In genomic region chr5:113290149-113290548, GRCm38 (mm10) we compare ENCODE assay signal across 22 mouse cellular contexts. TPM values are rescaled to one million over a fixed set of nuclear protein-coding genes. Genes with fewer than 3 reads are reported as not detected.
DNase-seq lines count a peak whose midpoint lies in the region; ATAC-seq and TF ChIP-seq lines count a peak whose summit lies in the region.
"Had no signal": no experiment of that assay in that cellular context is flagged by ENCODE, and none has a peak within 500 bp of the region (broad histone marks: within the 10 kb centered on the region; RNA-seq: fewer than 3 reads in every experiment).

No protein-coding gene starts in this region.

- H3K4me1 ChIP-seq in ES-Bruce4 (ENCODE audit: control insufficient read depth, insufficient read depth, low read length): peaks cover 4% of the 10 kb centered on the region
- 0 out of 2 replicates have a peak, but pooled peaks cover 2% of the 10 kb centered on the region for H3K4me1 ChIP-seq in limb, embryonic 11.5 days (ENCODE audit: control insufficient read depth, insufficient read depth, low read length)
- H3K4me1 ChIP-seq in forebrain, embryonic 16.5 days (replicated peaks; ENCODE audit: control insufficient read depth, insufficient read depth, low read length): peaks cover 19% of the 10 kb centered on the region; the same call in 1 of the 2 replicates
- H3K4me1 ChIP-seq: heart, embryonic 15.5 days had no signal

- no peaks in the 10 kb centered on the region for H3K27me3 ChIP-seq in ES-Bruce4 (ENCODE audit: control insufficient read depth, insufficient read depth, low read length, poor library complexity, severe bottlenecking)
- H3K27me3 ChIP-seq in limb, embryonic 11.5 days (ENCODE audit: control insufficient read depth, insufficient read depth, low read length): peaks cover 33% of the 10 kb centered on the region
- peaks cover 23% of the 10 kb centered on the region for H3K27me3 ChIP-seq in forebrain, embryonic 16.5 days (replicated peaks; ENCODE audit: control insufficient read depth, insufficient read depth, low read length)

- no peaks in the 10 kb centered on the region for H3K36me3 ChIP-seq in ES-Bruce4 (ENCODE audit: control insufficient read depth, insufficient read depth, low read length, poor library complexity, severe bottlenecking)
- H3K36me3 ChIP-seq in limb, embryonic 11.5 days (ENCODE audit: control insufficient read depth, insufficient read depth, low read length): no peaks in the 10 kb centered on the region
- peaks cover under 1% of the 10 kb centered on the region; the same call in 1 of the 2 replicates for H3K36me3 ChIP-seq in forebrain, embryonic 16.5 days (ENCODE audit: control insufficient read depth, insufficient read depth)
- H3K36me3 ChIP-seq: embryonic facial prominence, embryonic 12.5 days; forebrain, embryonic 15.5 days; heart, embryonic 10.5 days; heart, embryonic 15.5 days had no signal

- no peak for TF ChIP-seq EP300 in ES-Bruce4 (IDR thresholded peaks at IDR 0.05; ENCODE audit: insufficient read depth, low read depth, low read length)

- TF ChIP-seq CTCF in ES-Bruce4 (IDR thresholded peaks at IDR 0.05; ENCODE audit: low read depth, low read length): peak; percentile 37

- WGBS in limb, embryonic 11.5 days: 35% methylated on average over 14 of the region's 14 CpGs
- 40% methylated on average over 14 of the region's 14 CpGs for WGBS in forebrain, embryonic 16.5 days

- ATAC-seq in cerebellum, adult (ENCODE audit: insufficient number of reproducible peaks, low FRiP score, low TSS enrichment): no peak
- ATAC-seq in limb, embryonic 11.5 days (ENCODE audit: insufficient number of reproducible peaks, low FRiP score, low TSS enrichment, low read depth): no peak
- no peak for ATAC-seq in forebrain, embryonic 16.5 days
- ATAC-seq: activated CD4-positive, CD25-positive, alpha-beta regulatory T cell, adult 4 months; CD4-positive, CD25-positive, alpha-beta regulatory T cell, adult 4 months; forebrain, embryonic 15.5 days; hindbrain, postnatal 0 days; Patski had no signal

- peak; percentile 57 for DNase-seq in cerebellum, adult 11-12 months
- peak; percentile 56 for DNase-seq in cerebellum, adult 9-11 months
- DNase-seq in cerebellum, postnatal 10 days: no peak
- DNase-seq in limb, embryonic 11.5 days (ENCODE audit: low spot score): peak; percentile 63
- DNase-seq: adrenal gland, postnatal 25 days; B cell, adult 2 months; embryo, embryonic 11 days; gastrocnemius, postnatal 10 days; heart, adult 18-20 months; heart, postnatal 14 days had no signal

- H3K4me3 ChIP-seq in ES-Bruce4 (ENCODE audit: low read depth, low read length): no peak overlapping the region
- no peak overlapping the region for H3K4me3 ChIP-seq in limb, embryonic 11.5 days (ENCODE audit: low read depth, low read length)
- H3K4me3 ChIP-seq in forebrain, embryonic 16.5 days (replicated peaks; ENCODE audit: low read length): no peak overlapping the region
- H3K4me3 ChIP-seq: embryonic facial prominence, embryonic 12.5 days; forebrain, embryonic 15.5 days; heart, embryonic 10.5 days; heart, embryonic 15.5 days; hindbrain, embryonic 13.5 days had no signal

- no peak for TF ChIP-seq POLR2A in ES-Bruce4 (IDR thresholded peaks at IDR 0.05; ENCODE audit: insufficient read depth, low read length)

- no peak overlapping the region for H3K9ac ChIP-seq in ES-Bruce4 (ENCODE audit: low read depth, poor library complexity, severe bottlenecking)
- no peak overlapping the region for H3K9ac ChIP-seq in limb, embryonic 11.5 days (ENCODE audit: low read length)
- no peak overlapping the region for H3K9ac ChIP-seq in forebrain, embryonic 16.5 days (replicated peaks; ENCODE audit: low read depth, low read length)
- H3K9ac ChIP-seq: embryonic facial prominence, embryonic 12.5 days; forebrain, embryonic 15.5 days; heart, embryonic 15.5 days; hindbrain, embryonic 13.5 days had no signal

- no peak overlapping the region for H3K4me2 ChIP-seq in limb, embryonic 11.5 days (ENCODE audit: low read depth, severe bottlenecking)
- H3K4me2 ChIP-seq in forebrain, embryonic 16.5 days (ENCODE audit: low read length): no peak overlapping the region
- H3K4me2 ChIP-seq: embryonic facial prominence, embryonic 12.5 days; forebrain, embryonic 15.5 days; heart, embryonic 15.5 days; hindbrain, embryonic 13.5 days had no signal

- no peak overlapping the region for H3K27ac ChIP-seq in ES-Bruce4 (ENCODE audit: insufficient read depth, low read length)
- no peak overlapping the region for H3K27ac ChIP-seq in limb, embryonic 11.5 days (replicated peaks; ENCODE audit: low read depth, low read length)
- no peak overlapping the region for H3K27ac ChIP-seq in forebrain, embryonic 16.5 days (ENCODE audit: low read length)
- H3K27ac ChIP-seq: embryonic facial prominence, embryonic 12.5 days; forebrain, embryonic 15.5 days; heart, embryonic 10.5 days; heart, embryonic 15.5 days; hindbrain, embryonic 13.5 days; hindbrain, postnatal 0 days had no signal

- no peaks in the 10 kb centered on the region for H3K9me3 ChIP-seq in ES-Bruce4 (replicated peaks; ENCODE audit: control insufficient read depth, insufficient read depth, low read length, poor library complexity, severe bottlenecking)
- H3K9me3 ChIP-seq in limb, embryonic 11.5 days (ENCODE audit: control insufficient read depth, low read length): no peaks in the 10 kb centered on the region
- H3K9me3 ChIP-seq in forebrain, embryonic 16.5 days (ENCODE audit: control insufficient read depth, low read length): no peaks in the 10 kb centered on the region
- H3K9me3 ChIP-seq: embryonic facial prominence, embryonic 12.5 days; forebrain, embryonic 15.5 days; heart, embryonic 10.5 days; hindbrain, embryonic 13.5 days had no signal

RNA-seq across cellular contexts. Expression of gene Sgsm1, which starts 20.4 kb away (rescaled TPM):
- 11.7 and 12.6 TPM in 2 replicates for polyA plus RNA-seq in ES-Bruce4 (2011; ENCODE audit: insufficient read depth, insufficient read length, low read depth, missing spikeins)
- 7.7 and 9.1 TPM in 2 replicates for polyA plus RNA-seq in limb, embryonic 11.5 days (2014; fragmentation: Nextera tagmentation; extraction: Ambion mirVana)
- 15.8 and 19.2 TPM in 2 replicates for polyA plus RNA-seq in forebrain, embryonic 16.5 days (2015; fragmentation: Nextera tagmentation; extraction: Ambion mirVana)
- polyA plus RNA-seq: activated CD4-positive, CD25-positive, alpha-beta regulatory T cell, adult 4 months; CD4-positive, CD25-positive, alpha-beta regulatory T cell, adult 4 months had no signal

Comparison
In these comparisons a context has a peak if more than half of its experiments do, and no peak if none do; other contexts are left out.
1. DNase-seq: peak in cerebellum, adult 11-12 months (single experiment), cerebellum, adult 9-11 months (single experiment) and limb, embryonic 11.5 days (single experiment); none in cerebellum, postnatal 10 days (0 of 2).